ENCODE assay signal across 14 mouse cellular contexts in genomic region chr8:123734486-123734885, GRCm38 (mm10).
"Had no signal": no experiment of that assay in that cellular context is flagged by ENCODE, and none has a peak within 500 bp of the region (broad histone marks: within the 10 kb centered on the region; RNA-seq: fewer than 3 reads in every experiment).

No protein-coding gene starts in this region.

- H3K27ac ChIP-seq: kidney, embryonic 15.5 days; left cerebral cortex, adult 2 months; limb, embryonic 15.5 days; liver, embryonic 14.5 days; midbrain, embryonic 12.5 days; neural tube, embryonic 13.5 days had no signal

- H3K4me2 ChIP-seq: kidney, embryonic 15.5 days; limb, embryonic 15.5 days; midbrain, embryonic 12.5 days; neural tube, embryonic 13.5 days had no signal

- H3K4me3 ChIP-seq: kidney, embryonic 15.5 days; left cerebral cortex, adult 2 months; limb, embryonic 15.5 days; midbrain, embryonic 12.5 days; neural tube, embryonic 13.5 days had no signal

- ATAC-seq: midbrain, embryonic 16.5 days had no signal

- H3K9ac ChIP-seq: kidney, embryonic 15.5 days; limb, embryonic 15.5 days; liver, embryonic 14.5 days; midbrain, embryonic 12.5 days; neural tube, embryonic 13.5 days had no signal

- H3K36me3 ChIP-seq: kidney, embryonic 15.5 days; limb, embryonic 15.5 days; midbrain, embryonic 12.5 days; neural tube, embryonic 13.5 days had no signal

- H3K27me3 ChIP-seq: neural tube, embryonic 13.5 days had no signal

- H3K9me3 ChIP-seq: kidney, embryonic 15.5 days; limb, embryonic 15.5 days; midbrain, embryonic 12.5 days; neural tube, embryonic 13.5 days had no signal

- DNase-seq: kidney, adult 18-20 months; kidney, postnatal 25 days; lung, adult 18-20 months; retina, postnatal 1 day; right cerebral cortex, postnatal 4 days; spleen, adult 18-20 months; thymus, postnatal 14 days had no signal
